Mouse (Mus musculus) liver, embryonic 13.5 days (tissue): ENCODE measurements at regions not wholly inside any gene's neighbourhood (a gene's known extent, or its start where the extent isn't known, plus 50 kb on each side); places are given as distances from the start of the nearest gene placed in this dataset.

Source experiments
- ATAC-seq: fragments of 200-750 bp; cut with Nextera tagmentation; 2 replicates; pipeline ENCODE4 v1.8.0; 2017; ENCODE audit warnings: low read depth, mild to moderate bottlenecking, moderate number of reproducible peaks, moderate library complexity
- DNase-seq: peaks from one replicate; pipeline ENCODE4 v3.0.0; 2022
- H3K27ac ChIP-seq: fragments of 300-500 bp; sonication (generic); 2 replicates; pipeline ENCODE4 v1.5.1; 2015; ENCODE audit warnings: moderate library complexity, mild to moderate bottlenecking, inconsistent platforms
- H3K27me3 ChIP-seq: fragments of 300-500 bp; sonication (generic); 2 replicates; pipeline ENCODE4 v1.6.1; 2015; ENCODE audit warnings: mild to moderate bottlenecking, inconsistent platforms
- H3K36me3 ChIP-seq: fragments of 300-500 bp; sonication (generic); 2 replicates; pipeline ENCODE4 v1.6.1; 2015; ENCODE audit warnings: mild to moderate bottlenecking, inconsistent platforms
- H3K4me1 ChIP-seq: fragments of 300-500 bp; sonication (generic); replicated peaks from 2 replicates; pipeline ENCODE4 v1.6.1; 2015; ENCODE audit warnings: inconsistent platforms
- H3K4me2 ChIP-seq: fragments of 300-500 bp; sonication (generic); 2 replicates; pipeline ENCODE4 v1.6.1; 2015; ENCODE audit warnings: inconsistent platforms, mild to moderate bottlenecking, moderate library complexity
- H3K4me3 ChIP-seq: fragments of 300-500 bp; sonication (generic); replicated peaks from 2 replicates; pipeline ENCODE4 v1.5.1; 2015; ENCODE audit warnings: mild to moderate bottlenecking, inconsistent platforms
- H3K9ac ChIP-seq: fragments of 300-500 bp; sonication (generic); 2 replicates; pipeline ENCODE4 v1.6.1; 2015; ENCODE audit warnings: mild to moderate bottlenecking, inconsistent platforms
- H3K9me3 ChIP-seq: fragments of 300-500 bp; sonication (generic); replicated peaks from 2 replicates; pipeline ENCODE4 v1.6.1; 2016; ENCODE audit warnings: inconsistent platforms
- WGBS: fragments of 180-500 bp; shearing (Covaris S2); methylation state at CpG from one replicate; pipeline ENCODE4 v1.1.7; 2015; ENCODE audit not compliant: insufficient replicate concordance; 5-methylcytosine and 5-hydroxymethylcytosine counted together

GRCm38 (mm10) chr7:65792187-65792823, 69.2 kb upstream of the Pcsk6 start:
- no peaks in the 10 kb centered on the region for H3K4me1 ChIP-seq
- no peak for ATAC-seq
- no peak overlapping the region for H3K27ac ChIP-seq

GRCm38 (mm10) chr7:65802306-65802705, 59.2 kb upstream of the Pcsk6 start:
- Histone ChIP-seq H3K4me1 (peaks cover 5% of the 10 kb centered on the region; the same call in 1 of the 2 replicates), H3K27ac (no peak overlapping the region), H3K27me3 (no peaks in the 10 kb centered on the region), H3K36me3 (no peaks in the 10 kb centered on the region), H3K4me2 (no peak overlapping the region), H3K9me3 (no peaks in the 10 kb centered on the region), H3K4me3 (no peak overlapping the region), H3K9ac (no peak overlapping the region)
- ATAC-seq (no peak), DNase-seq (no peak)
- 71% methylated on average over 5 of the region's 5 CpGs for WGBS

More at GRCm38 (mm10) chr7:65792187-65792823, 69.2 kb upstream of the Pcsk6 start:
- Histone ChIP-seq H3K36me3 (no peaks in the 10 kb centered on the region), H3K9me3 (no peaks in the 10 kb centered on the region), H3K27me3 (no peaks in the 10 kb centered on the region), H3K4me3 (no peak overlapping the region), H3K4me2 (no peak overlapping the region), H3K9ac (no peak overlapping the region)
- WGBS: 71% methylated on average over 10 of the region's 10 CpGs
- no peak for DNase-seq

- Histone ChIP-seq H3K9ac (no peak overlapping the region), H3K4me3 (no peak overlapping the region), H3K4me1 (peaks cover 5% of the 10 kb centered on the region; the same call in 1 of the 2 replicates), H3K27me3 (no peaks in the 10 kb centered on the region), H3K36me3 (no peaks in the 10 kb centered on the region), H3K27ac (peak overlapping the region; percentile 51; the same call in 1 of the 2 replicates), H3K9me3 (no peaks in the 10 kb centered on the region), H3K4me2 (no peak overlapping the region)
- 59% methylated on average over 8 of the region's 8 CpGs for WGBS
- no peak for DNase-seq
- ATAC-seq: peak; percentile 21; the same call in 1 of the 2 replicates
These were observed 58.7 kb upstream of the Pcsk6 start for GRCm38 (mm10) chr7:65802806-65803205.

GRCm38 (mm10) chr7:65803422-65804303, 57.9 kb upstream of the Pcsk6 start:
- peaks cover 5% of the 10 kb centered on the region; the same call in 1 of the 2 replicates for H3K4me1 ChIP-seq
- H3K27me3 ChIP-seq: no peaks in the 10 kb centered on the region
- WGBS: 53% methylated on average over 11 of the region's 11 CpGs
- H3K36me3 ChIP-seq: no peaks in the 10 kb centered on the region
- H3K4me2 ChIP-seq: peak overlapping the region; percentile 12; the same call in 1 of the 2 replicates
- H3K9me3 ChIP-seq: no peaks in the 10 kb centered on the region
- ATAC-seq: peak; percentile 75
- DNase-seq: no peak
- H3K4me3 ChIP-seq: no peak overlapping the region
- H3K9ac ChIP-seq: no peak overlapping the region
- H3K27ac ChIP-seq: peak overlapping the region; percentile 51; the same call in 1 of the 2 replicates
